Mouse (Mus musculus): Measurements from ENCODE around the gene Rgs7bp.

Rgs7bp gene

DNA sequence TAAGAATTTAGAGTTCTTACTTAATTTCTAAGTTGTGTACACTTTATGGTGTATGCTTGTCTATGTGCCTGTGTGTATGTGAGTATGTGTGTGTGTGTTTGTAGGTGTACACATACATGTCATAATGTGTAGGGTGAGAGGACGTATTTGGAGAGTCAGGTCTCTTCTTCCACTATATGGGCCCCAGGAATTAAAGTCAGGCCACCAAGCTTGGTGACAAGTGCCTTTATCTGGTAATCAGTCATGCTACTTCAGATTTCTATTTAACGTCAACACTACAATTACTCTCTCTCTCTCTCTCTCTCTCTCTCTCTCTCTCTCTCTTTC lies 51.9 kb downstream of the Rgs7bp start:
- DNase-seq, result no peak

GRCm38 (mm10) chr13:105002132-105002830 lies 52.4 kb downstream of the Rgs7bp start:
- peak; percentile 39 for DNase-seq

GRCm38 (mm10) chr13:105001714-105002113 lies 53.0 kb downstream of the Rgs7bp start:
- peak; percentile 31 for DNase-seq

DNA sequence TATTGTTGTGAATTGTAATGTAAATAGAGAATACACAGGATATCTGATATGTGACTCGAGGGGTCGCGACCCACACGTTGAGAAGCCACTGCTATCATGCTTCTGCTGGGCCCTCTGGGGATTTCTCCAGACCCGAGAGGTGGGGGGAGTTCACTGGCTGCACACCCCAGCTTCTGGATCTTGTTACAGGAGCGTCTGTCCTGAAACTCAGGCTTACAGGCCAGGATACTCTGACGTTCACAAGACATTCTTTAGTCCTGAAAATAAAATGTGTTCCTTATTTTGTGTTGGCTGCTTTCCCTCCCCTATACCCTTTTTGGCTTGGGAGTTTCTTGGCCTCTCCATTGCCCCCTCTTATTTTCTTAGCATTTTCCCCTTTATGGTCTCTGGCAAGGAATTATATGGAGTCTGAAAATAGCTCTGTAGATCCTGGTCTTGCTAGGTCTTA lies 65.9 kb downstream of the Rgs7bp start:
- no peak for DNase-seq

- DNase-seq, result peak; percentile 53
Observed at GRCm38 (mm10) chr13:104988009-104988540, 66.7 kb downstream of the Rgs7bp start.

GRCm38 (mm10) chr13:104985691-104986090 lies 69.0 kb downstream of the Rgs7bp start:
- DNase-seq, result no peak

GRCm38 (mm10) chr13:104983989-104984388 lies 70.7 kb downstream of the Rgs7bp start:
- DNase-seq, result no peak

DNA sequence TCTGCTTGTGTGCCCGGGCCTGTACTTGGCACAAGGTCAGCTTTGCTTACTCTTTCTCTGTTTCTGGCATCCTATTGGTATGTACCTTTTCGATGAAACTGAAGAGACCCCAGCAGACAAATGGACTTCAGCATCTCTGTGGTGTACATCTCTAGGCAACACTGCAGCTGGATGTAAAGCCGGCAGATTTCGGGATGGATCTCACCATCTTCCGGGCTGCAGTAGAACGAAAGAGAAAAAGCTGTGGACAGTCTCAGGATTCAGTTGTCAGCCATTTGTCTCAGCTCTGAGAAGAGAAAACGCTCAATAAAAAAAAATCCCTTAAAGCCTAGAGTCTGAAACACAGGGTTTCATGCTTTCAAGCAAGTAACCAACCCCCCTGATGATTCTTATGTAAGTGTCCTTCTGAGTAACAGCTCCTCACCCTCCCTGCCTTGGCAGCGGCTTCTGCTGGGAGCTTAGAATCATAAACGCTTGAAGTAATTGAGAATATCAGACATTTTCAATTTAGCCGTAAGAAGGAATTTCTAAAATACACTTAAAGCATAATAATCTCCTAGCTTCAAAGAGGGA lies 71.9 kb downstream of the Rgs7bp start:
- peak; percentile 77 for DNase-seq

DNA sequence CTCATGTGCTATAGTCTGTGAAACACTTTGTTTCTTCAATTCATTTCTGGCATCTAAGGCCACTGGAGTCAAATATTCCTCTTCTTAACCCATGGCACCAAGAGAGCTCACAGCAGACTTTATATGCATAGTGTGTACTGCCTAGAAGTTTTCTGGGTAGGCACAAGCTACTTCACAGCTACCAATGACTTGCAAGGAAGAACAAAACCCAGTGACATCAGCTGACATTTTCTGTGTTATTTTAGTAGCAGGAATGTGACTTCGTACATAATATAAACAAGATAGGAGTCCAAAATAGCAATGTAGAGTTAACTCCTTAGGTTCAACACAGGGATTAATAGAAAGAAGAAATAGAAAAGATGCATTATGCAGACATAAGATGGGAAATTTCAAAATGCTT lies 76.6 kb downstream of the Rgs7bp start:
- DNase-seq, result no peak

DNA sequence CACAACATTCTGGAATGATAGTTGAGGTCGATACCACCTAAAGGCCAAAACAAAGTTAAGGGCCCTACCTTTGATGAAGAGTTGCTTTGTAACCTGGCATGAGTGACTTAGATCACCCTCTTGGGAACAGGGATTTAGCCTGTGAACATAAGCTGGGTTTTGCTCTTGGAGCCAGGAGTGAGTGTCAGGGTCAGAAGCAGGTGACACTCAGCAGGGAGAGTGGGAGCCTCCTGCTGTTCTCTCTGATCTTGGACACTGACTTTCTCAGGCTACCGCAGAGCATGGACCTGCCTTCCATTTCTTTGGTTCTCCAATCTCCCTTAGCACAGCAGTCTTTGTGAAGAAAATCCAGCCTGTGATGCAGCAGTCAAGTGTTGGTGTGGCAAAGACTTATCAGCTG lies 87.2 kb downstream of the Rgs7bp start:
- DNase-seq, result peak; percentile 35

- peak; percentile 30 for DNase-seq
Observed at GRCm38 (mm10) chr13:104963716-104964115, 91.0 kb downstream of the Rgs7bp start.

DNA sequence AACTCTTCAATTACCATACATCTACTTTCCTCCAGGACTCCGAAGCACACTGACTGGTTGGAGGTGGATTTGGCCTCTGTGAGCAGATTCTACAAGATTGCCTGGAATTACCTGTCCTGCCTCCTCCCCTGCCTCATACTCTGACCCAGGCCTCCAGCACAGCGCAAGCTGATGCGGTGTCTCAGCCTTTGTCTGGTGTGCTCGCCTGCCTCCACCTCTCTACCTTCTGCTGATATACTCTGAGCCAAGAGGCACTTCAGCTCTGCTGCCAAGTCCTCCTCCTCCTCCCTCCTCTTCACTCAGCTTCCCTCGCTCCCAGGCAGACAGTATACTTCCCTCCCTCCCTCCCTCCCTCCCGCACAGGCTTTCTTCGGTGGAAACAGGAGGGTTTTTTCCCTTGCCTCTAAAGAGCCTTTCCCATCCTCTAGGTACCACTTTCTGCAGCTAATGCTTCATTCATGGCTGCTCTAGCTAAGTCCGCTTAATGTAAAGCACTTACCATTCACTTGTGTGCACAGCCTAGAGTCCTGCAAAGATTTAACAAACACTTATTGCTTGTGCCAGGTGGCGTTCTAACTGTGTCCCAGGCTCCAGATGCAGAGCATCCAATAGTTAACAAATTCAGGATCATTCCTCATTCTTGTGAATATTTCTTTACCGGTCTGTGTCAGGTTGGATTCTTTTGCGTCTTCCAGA lies 91.9 kb downstream of the Rgs7bp start:
- DNase-seq, result peak; percentile 91

- peak; percentile 35 for DNase-seq
Observed at GRCm38 (mm10) chr13:104962166-104962565, 92.6 kb downstream of the Rgs7bp start.

DNA sequence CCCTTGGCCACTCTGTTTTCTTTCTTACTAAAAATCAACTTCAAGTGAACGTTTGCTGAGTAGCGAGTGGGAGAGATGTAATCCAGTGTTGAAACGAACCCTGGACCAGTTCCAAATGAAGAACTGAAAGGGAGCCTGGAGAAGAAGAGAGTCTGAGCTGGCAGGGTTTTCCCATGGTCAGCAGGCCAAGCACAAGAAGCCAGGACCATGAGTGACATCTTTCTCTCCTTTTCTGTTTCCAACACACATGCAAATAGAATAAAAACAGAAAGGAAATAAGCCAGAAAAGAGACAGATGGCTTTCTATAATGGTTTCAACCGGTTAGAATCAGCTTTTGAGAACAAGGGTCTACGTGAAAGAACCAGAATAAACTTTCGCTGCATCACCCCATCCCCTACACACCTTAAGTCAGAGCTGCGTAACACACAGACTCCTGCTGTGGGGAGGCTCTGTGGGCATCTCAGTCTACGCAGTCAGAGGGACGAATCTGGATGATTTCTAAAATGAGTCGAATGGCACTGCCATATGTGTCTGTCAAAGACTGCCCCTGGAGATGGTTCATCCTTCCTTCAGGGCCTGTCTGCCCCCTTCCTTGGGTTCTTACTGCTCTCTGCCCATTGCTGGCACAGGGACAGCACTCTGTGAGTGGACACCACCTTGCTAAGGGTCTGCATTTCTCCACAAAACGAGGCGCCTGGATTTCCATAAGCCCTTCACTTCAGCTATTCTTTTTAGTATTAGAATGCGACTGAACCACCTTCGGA lies 93.6 kb downstream of the Rgs7bp start:
- DNase-seq, result peak; percentile 70

DNA sequence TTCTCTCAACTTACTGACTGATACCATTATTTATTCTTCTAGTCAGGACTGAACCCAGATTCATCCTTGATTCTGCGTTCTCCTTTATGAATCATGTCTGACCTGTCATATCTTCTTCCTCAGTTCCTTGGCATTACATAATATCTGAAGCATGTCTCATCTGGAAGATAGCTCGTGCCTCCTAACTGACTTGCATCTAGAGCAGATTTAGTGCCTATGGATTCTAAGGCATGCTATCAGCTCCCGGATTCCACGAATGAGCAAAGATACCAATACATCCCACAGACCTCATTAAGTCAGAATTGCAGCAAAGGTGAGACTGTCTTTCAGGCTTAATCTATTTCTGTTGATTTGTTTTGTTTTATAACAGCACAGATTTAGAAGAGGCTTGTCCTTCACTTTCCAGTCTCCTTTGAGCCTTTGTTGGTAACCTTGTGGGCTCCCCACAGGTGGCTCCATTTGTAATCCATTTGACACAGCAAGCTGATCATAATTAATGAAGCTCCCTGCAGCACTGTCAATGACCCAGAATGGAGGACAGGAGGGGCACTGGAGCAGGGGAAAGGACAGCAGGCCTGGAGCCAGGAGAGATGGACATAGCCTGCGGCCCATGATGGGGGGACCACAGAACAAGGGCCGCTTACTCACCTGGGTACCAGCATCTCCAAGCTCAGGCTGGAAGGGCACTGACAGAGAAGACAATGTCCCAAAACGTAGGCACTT lies 94.4 kb downstream of the Rgs7bp start:
- DNase-seq, result peak; percentile 58

DNA sequence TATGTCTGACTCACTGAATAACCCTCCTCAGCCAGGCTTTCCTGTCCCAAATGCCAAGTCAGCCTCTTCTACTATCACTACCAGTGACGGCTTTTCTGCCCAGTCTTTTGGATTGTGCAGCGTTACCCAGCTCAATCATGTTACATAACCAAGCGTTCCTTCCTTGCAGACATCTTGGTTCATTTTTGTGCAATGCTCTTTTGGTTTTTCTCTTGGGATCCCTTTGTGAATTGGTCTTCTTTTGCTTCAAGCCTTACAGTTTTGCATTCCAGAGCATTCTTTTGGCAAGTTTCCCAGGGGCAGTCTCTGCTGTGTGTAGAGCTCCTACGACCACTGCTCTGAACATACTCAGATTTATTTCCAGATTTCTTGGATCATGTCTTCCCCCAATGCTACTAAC lies 95.0 kb downstream of the Rgs7bp start:
- DNase-seq, result no peak

DNA sequence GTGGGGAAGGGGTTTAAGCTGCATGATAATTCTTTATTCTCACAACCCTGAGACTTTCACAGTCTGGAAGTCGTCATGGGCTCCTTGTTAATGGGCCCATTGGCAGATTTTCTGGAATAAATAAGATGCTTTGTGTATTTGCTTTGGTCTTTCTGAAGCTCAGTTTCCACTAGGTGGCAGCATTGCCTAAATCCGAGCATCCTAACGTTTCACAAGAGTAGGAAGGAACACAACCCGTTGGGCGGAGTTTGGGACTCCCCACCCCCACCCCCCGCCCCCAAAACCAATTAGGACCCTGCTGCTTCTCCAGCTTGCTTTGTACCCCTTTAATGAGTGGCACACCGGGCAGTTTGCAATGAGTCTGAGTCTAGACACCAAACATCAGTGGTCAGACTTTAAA lies 106.8 kb downstream of the Rgs7bp start:
- peak; percentile 82 for DNase-seq

GRCm38 (mm10) chr13:104940483-104940882 lies 114.2 kb downstream of the Rgs7bp start:
- DNase-seq, result no peak

- DNase-seq, result peak; percentile 32
Observed at GRCm38 (mm10) chr13:104939856-104940255, 114.9 kb downstream of the Rgs7bp start.

DNA sequence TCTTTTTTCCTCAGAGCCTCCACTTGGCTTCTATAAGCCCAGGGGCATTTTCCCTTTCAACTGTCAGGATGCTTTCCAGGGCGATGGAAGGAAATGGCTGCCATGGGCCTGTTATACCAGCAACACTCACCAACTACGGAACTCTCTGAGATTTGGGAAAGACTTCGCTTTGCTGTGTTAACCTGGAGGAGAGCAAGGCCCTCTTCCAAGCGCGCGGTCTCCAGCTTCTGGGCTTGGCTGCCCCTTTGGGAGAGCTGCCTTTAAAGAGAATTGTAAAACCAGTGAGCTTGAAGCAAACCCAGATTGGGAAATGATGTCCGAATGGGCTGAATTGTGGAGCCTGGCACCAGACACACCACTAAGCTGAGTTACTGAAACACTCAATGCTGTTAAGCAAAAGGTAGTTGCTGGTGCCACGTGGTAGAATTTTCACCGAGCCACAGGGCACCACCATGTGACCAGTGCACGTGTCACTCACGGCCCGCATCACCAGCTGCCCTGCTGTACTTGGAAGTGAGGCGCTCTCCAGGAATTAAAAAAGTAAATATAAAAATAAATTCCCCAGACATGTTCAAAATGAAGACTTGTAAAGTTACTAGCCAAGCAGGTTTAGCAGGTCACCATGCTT lies 115.7 kb downstream of the Rgs7bp start:
- no peak for DNase-seq

DNA sequence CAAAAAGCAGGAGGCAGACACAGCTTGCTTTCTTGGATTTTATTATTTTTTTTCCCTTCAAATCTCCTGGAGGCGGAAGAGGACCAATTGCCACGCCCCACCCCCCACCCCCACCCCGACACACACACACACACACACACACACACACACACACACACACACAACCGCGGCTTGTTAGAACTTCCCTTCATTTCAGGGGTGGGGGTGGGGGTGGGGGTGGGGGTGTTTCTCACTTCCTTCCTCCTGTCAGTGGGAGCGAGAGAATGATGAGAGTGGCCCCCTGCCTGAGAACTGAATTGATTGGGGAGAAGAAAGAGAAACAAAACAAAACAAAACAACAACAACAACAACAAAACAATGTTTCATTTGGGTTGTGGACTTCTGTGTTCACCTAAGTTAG lies 117.0 kb downstream of the Rgs7bp start:
- DNase-seq, result no peak

DNA sequence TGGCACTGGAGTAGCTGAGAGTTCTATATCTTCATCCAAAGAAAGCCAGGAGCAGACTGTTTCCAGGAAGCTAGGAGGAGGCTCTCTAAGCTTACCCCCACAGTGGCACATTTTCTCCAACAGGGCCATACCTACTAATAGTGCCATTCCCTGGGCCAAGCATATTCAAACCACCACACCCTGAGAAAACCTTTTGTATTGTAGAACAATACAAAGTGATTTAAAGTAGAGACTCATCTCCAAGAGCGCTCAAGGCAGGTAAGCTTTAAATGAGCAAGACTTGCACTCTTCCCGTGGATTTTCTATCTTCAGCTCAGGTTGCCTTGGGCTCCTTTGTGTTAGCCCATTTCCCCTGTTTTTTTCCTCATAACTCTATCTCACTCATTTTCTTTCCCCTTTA lies 118.1 kb downstream of the Rgs7bp start:
- no peak for DNase-seq

Measured in cerebellum, adult 9-11 months (tissue).